ENCODE assay signal across 14 mouse cellular contexts in genomic region chr9:45959661-45960060, GRCm38 (mm10). TPM values are rescaled to one million over a fixed set of nuclear protein-coding genes. Genes with fewer than 3 reads are reported as not detected.
DNase-seq lines count a peak whose midpoint lies in the region; ATAC-seq and TF ChIP-seq lines count a peak whose summit lies in the region.
"Had no signal": no experiment of that assay in that cellular context is flagged by ENCODE, and none has a peak within 500 bp of the region (broad histone marks: within the 10 kb centered on the region; RNA-seq: fewer than 3 reads in every experiment).

No protein-coding gene starts in this region.

- 59% methylated on average over 7 of the region's 7 CpGs for WGBS in intestine, postnatal 0 days
- 75% methylated on average over 7 of the region's 7 CpGs for WGBS in intestine, embryonic 15.5 days
- 83% methylated on average over 7 of the region's 7 CpGs for WGBS in forebrain, embryonic 13.5 days

- H3K9me3 ChIP-seq in intestine, postnatal 0 days (ENCODE audit: control insufficient read depth): no peaks in the 10 kb centered on the region
- H3K9me3 ChIP-seq in intestine, embryonic 15.5 days: no peaks in the 10 kb centered on the region
- no peaks in the 10 kb centered on the region for H3K9me3 ChIP-seq in forebrain, embryonic 13.5 days (replicated peaks)
- H3K9me3 ChIP-seq: G1E; hindbrain, embryonic 15.5 days; neural tube, embryonic 15.5 days had no signal

- H3K27ac ChIP-seq in intestine, postnatal 0 days (ENCODE audit: low read depth, low read length): peak overlapping the region; percentile 36; the same call in 1 of the 2 replicates
- H3K27ac ChIP-seq in intestine, embryonic 15.5 days: no peak overlapping the region
- no peak overlapping the region; the same call in 1 of the 2 replicates for H3K27ac ChIP-seq in forebrain, embryonic 13.5 days

- DNase-seq in 416B (ENCODE audit: low read depth): peak; percentile 92
- DNase-seq in gastrocnemius, postnatal 4 days (ENCODE audit: low spot score in 2 of 2): no peak
- DNase-seq: cerebellum, adult 18-20 months; gastrocnemius, postnatal 10 days; kidney, adult 8-10 months had no signal

- TF ChIP-seq CTCF in intestine, postnatal 0 days (IDR thresholded peaks at IDR 0.05; ENCODE audit: low read depth): no peak

- peak; percentile 9; the same call in 1 of the 2 replicates for ATAC-seq in intestine, postnatal 0 days
- ATAC-seq in intestine, embryonic 15.5 days: no peak
- ATAC-seq in common myeloid progenitor, adult 5-6 weeks (replicated peaks; ENCODE audit: low read depth, poor library complexity, severe bottlenecking): peak; percentile 42
- peak; percentile 64 for ATAC-seq in megakaryocyte progenitor cell, adult 5-6 weeks (replicated peaks; ENCODE audit: poor library complexity)
- ATAC-seq in forebrain, embryonic 13.5 days: no peak
- ATAC-seq: forebrain, embryonic 16.5 days had no signal

- H3K9ac ChIP-seq in intestine, postnatal 0 days (ENCODE audit: low read depth, low read length): no peak overlapping the region
- H3K9ac ChIP-seq in intestine, embryonic 15.5 days: no peak overlapping the region
- H3K9ac ChIP-seq in forebrain, embryonic 13.5 days: no peak overlapping the region
- H3K9ac ChIP-seq: hindbrain, embryonic 15.5 days; neural tube, embryonic 15.5 days had no signal

- H3K4me3 ChIP-seq in intestine, postnatal 0 days (ENCODE audit: low read depth, low read length): no peak overlapping the region
- no peak overlapping the region for H3K4me3 ChIP-seq in intestine, embryonic 15.5 days (replicated peaks)
- H3K4me3 ChIP-seq in forebrain, embryonic 13.5 days: no peak overlapping the region
- H3K4me3 ChIP-seq: hindbrain, embryonic 15.5 days; neural tube, embryonic 15.5 days had no signal

- no peak overlapping the region for H3K4me2 ChIP-seq in intestine, postnatal 0 days (replicated peaks; ENCODE audit: low read depth)
- H3K4me2 ChIP-seq in intestine, embryonic 15.5 days (replicated peaks): no peak overlapping the region
- H3K4me2 ChIP-seq in forebrain, embryonic 13.5 days: no peak overlapping the region
- H3K4me2 ChIP-seq: hindbrain, embryonic 15.5 days; neural tube, embryonic 15.5 days had no signal

- peaks cover 18% of the 10 kb centered on the region; the same call in 1 of the 2 replicates for H3K36me3 ChIP-seq in intestine, postnatal 0 days (ENCODE audit: control insufficient read depth, insufficient read depth)
- H3K36me3 ChIP-seq in intestine, embryonic 15.5 days: 0 out of 2 replicates have a peak, but pooled peaks cover 13% of the 10 kb centered on the region
- H3K36me3 ChIP-seq in forebrain, embryonic 13.5 days (ENCODE audit: poor library complexity, severe bottlenecking): peaks cover 42% of the 10 kb centered on the region

- no peaks in the 10 kb centered on the region for H3K27me3 ChIP-seq in intestine, postnatal 0 days (replicated peaks; ENCODE audit: control insufficient read depth, insufficient read depth, low read length)
- H3K27me3 ChIP-seq in intestine, embryonic 15.5 days (replicated peaks): no peaks in the 10 kb centered on the region
- no peaks in the 10 kb centered on the region for H3K27me3 ChIP-seq in forebrain, embryonic 13.5 days
- H3K27me3 ChIP-seq: hindbrain, embryonic 15.5 days; neural tube, embryonic 15.5 days had no signal

- H3K4me1 ChIP-seq in intestine, postnatal 0 days (replicated peaks; ENCODE audit: control insufficient read depth, insufficient read depth, low read length): 0 out of 2 replicates have a peak, but pooled peaks cover 3% of the 10 kb centered on the region
- H3K4me1 ChIP-seq in intestine, embryonic 15.5 days (replicated peaks): peaks cover 5% of the 10 kb centered on the region; the same call in 1 of the 2 replicates
- H3K4me1 ChIP-seq in forebrain, embryonic 13.5 days: peaks cover 33% of the 10 kb centered on the region

RNA-seq across cellular contexts. Expression of gene Sidt2, which starts 4.6 kb away (rescaled TPM):
- polyA plus RNA-seq in intestine, postnatal 0 days (2015; fragmentation: Nextera tagmentation; extraction: Ambion mirVana): 65.0 and 70.5 TPM in 2 replicates
- 36.3 and 39.6 TPM in 2 replicates for polyA plus RNA-seq in intestine, embryonic 15.5 days (2015; fragmentation: Nextera tagmentation; extraction: Ambion mirVana)
- total RNA-seq in common myeloid progenitor, adult 5-6 weeks (2017): 21.9 and 39.9 TPM in 2 replicates
- total RNA-seq in megakaryocyte progenitor cell, adult 5-6 weeks (2015): 29.4 and 32.7 TPM in 2 replicates
- 15.3 and 21.9 TPM in 2 replicates for total RNA-seq in megakaryocyte progenitor cell, adult 5-6 weeks (2017)
- 22.6 and 26.3 TPM in 2 replicates for polyA plus RNA-seq in forebrain, embryonic 13.5 days (2015; fragmentation: Nextera tagmentation; extraction: Ambion mirVana)
- 10 to 100 TPM; 61.5 to 65.5 TPM for total RNA-seq in gastrocnemius, postnatal 4 days (2021)

RNA-seq across cellular contexts. Expression of gene Tagln, which starts 23.8 kb away (rescaled TPM):
- 416 and 455 TPM in 2 replicates for polyA plus RNA-seq in intestine, postnatal 0 days (2015; fragmentation: Nextera tagmentation; extraction: Ambion mirVana)
- 304 and 345 TPM in 2 replicates for polyA plus RNA-seq in intestine, embryonic 15.5 days (2015; fragmentation: Nextera tagmentation; extraction: Ambion mirVana)
- total RNA-seq in common myeloid progenitor, adult 5-6 weeks (2017): not detected in 2 replicates
- total RNA-seq in megakaryocyte progenitor cell, adult 5-6 weeks (2015): 0.10 TPM in 2 replicates
- total RNA-seq in megakaryocyte progenitor cell, adult 5-6 weeks (2017): not detected in 2 replicates
- 2.5 and 3.1 TPM in 2 replicates for polyA plus RNA-seq in forebrain, embryonic 13.5 days (2015; fragmentation: Nextera tagmentation; extraction: Ambion mirVana)
- total RNA-seq in gastrocnemius, postnatal 4 days (2021): 100 to 1,000 TPM in 1 of 2 experiments, 10 to 100 TPM in 1; 79.2 to 103 TPM

RNA-seq across cellular contexts. Expression of gene Pafah1b2, which starts 52.8 kb away (rescaled TPM):
- 78.1 and 78.2 TPM in 2 replicates for polyA plus RNA-seq in intestine, postnatal 0 days (2015; fragmentation: Nextera tagmentation; extraction: Ambion mirVana)
- 137 and 141 TPM in 2 replicates for polyA plus RNA-seq in intestine, embryonic 15.5 days (2015; fragmentation: Nextera tagmentation; extraction: Ambion mirVana)
- total RNA-seq in common myeloid progenitor, adult 5-6 weeks (2017): 88.3 and 101 TPM in 2 replicates
- 50.8 and 60.9 TPM in 2 replicates for total RNA-seq in megakaryocyte progenitor cell, adult 5-6 weeks (2015)
- 111 and 112 TPM in 2 replicates for total RNA-seq in megakaryocyte progenitor cell, adult 5-6 weeks (2017)
- 277 and 295 TPM in 2 replicates for polyA plus RNA-seq in forebrain, embryonic 13.5 days (2015; fragmentation: Nextera tagmentation; extraction: Ambion mirVana)
- total RNA-seq in gastrocnemius, postnatal 4 days (2021): 100 to 1,000 TPM; 104 to 110 TPM

RNA-seq across cellular contexts. Expression of gene Rnf214, which starts 53.0 kb away (rescaled TPM):
- polyA plus RNA-seq in intestine, postnatal 0 days (2015; fragmentation: Nextera tagmentation; extraction: Ambion mirVana): 21.5 and 27.6 TPM in 2 replicates
- 36.2 and 36.9 TPM in 2 replicates for polyA plus RNA-seq in intestine, embryonic 15.5 days (2015; fragmentation: Nextera tagmentation; extraction: Ambion mirVana)
- total RNA-seq in common myeloid progenitor, adult 5-6 weeks (2017): 21.4 and 40.1 TPM in 2 replicates
- total RNA-seq in megakaryocyte progenitor cell, adult 5-6 weeks (2015): 20.3 and 21.2 TPM in 2 replicates
- total RNA-seq in megakaryocyte progenitor cell, adult 5-6 weeks (2017): 26.5 and 27.4 TPM in 2 replicates
- polyA plus RNA-seq in forebrain, embryonic 13.5 days (2015; fragmentation: Nextera tagmentation; extraction: Ambion mirVana): 92.9 and 94.3 TPM in 2 replicates
- 10 to 100 TPM; 39.3 TPM for total RNA-seq in gastrocnemius, postnatal 4 days (2021)

RNA-seq across cellular contexts. Expression of gene Sik3, which starts 53.0 kb away (rescaled TPM):
- 7.4 and 10.0 TPM in 2 replicates for polyA plus RNA-seq in intestine, postnatal 0 days (2015; fragmentation: Nextera tagmentation; extraction: Ambion mirVana)
- 12.4 and 13.2 TPM in 2 replicates for polyA plus RNA-seq in intestine, embryonic 15.5 days (2015; fragmentation: Nextera tagmentation; extraction: Ambion mirVana)
- 21.1 and 25.1 TPM in 2 replicates for total RNA-seq in common myeloid progenitor, adult 5-6 weeks (2017)
- total RNA-seq in megakaryocyte progenitor cell, adult 5-6 weeks (2015): 24.3 and 26.8 TPM in 2 replicates
- total RNA-seq in megakaryocyte progenitor cell, adult 5-6 weeks (2017): 13.3 and 15.2 TPM in 2 replicates
- 4.9 TPM in 2 replicates for polyA plus RNA-seq in forebrain, embryonic 13.5 days (2015; fragmentation: Nextera tagmentation; extraction: Ambion mirVana)
- total RNA-seq in gastrocnemius, postnatal 4 days (2021): 10 to 100 TPM; 62.9 to 70.1 TPM

Comparison
In these comparisons a context has a peak if more than half of its experiments do, and no peak if none do; other contexts are left out.
1. ATAC-seq: peak in intestine, postnatal 0 days (single experiment), common myeloid progenitor, adult 5-6 weeks (single experiment) and megakaryocyte progenitor cell, adult 5-6 weeks (single experiment); none in intestine, embryonic 15.5 days (single experiment) and forebrain, embryonic 13.5 days (single experiment).
2. RNA of gene Tagln, which starts 23.8 kb away (total RNA-seq): 79.2 to 103 TPM in gastrocnemius, postnatal 4 days; 0.10 TPM in megakaryocyte progenitor cell, adult 5-6 weeks and not detected in common myeloid progenitor, adult 5-6 weeks; every median in the first group is over 10 times any median in the second.